Mouse (Mus musculus) kidney, postnatal 25 days (tissue): Measurements from ENCODE around the gene Vps13c.

Source experiments
- DNase-seq, 2 experiments: peaks; one replicate each; pipeline ENCODE4 v3.0.0; 2021; ENCODE audit warnings: mixed read lengths in 2 of 2

Gene Vps13c

DNA sequence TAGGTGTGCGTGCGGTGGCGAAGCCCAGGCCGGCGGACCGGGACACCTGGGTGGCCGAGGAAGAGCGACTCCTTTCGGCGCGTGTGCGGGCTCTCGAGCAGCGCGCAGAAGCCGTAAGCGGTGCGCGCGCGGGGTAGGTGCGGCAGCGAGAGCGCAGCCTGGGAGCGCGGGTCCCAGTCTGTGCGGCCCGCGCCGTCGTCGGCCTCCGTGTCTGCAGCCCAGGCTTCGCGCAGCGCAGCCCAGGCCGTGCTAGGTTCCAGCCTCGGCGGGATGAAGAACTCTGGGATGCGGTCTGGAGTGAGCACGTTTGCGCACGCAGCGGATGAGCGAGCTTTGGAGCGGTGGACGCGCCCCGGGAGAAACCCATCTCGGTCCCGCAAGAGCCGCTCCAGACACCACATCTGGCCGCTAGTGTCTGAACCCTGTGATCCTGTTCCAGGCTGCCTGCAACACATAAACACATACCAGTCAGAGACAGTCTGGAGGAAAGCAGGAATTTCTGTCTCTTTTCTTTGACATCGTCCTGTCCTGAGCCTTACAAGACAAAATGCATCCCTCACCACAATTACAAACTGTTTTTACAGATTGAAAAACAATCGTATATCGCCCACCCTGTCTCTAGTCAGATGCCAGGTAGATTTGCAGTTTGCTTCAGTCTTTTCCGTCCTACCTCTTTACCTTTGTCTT, 8.7 kb upstream of the Vps13c start:
- no peak for DNase-seq

DNA sequence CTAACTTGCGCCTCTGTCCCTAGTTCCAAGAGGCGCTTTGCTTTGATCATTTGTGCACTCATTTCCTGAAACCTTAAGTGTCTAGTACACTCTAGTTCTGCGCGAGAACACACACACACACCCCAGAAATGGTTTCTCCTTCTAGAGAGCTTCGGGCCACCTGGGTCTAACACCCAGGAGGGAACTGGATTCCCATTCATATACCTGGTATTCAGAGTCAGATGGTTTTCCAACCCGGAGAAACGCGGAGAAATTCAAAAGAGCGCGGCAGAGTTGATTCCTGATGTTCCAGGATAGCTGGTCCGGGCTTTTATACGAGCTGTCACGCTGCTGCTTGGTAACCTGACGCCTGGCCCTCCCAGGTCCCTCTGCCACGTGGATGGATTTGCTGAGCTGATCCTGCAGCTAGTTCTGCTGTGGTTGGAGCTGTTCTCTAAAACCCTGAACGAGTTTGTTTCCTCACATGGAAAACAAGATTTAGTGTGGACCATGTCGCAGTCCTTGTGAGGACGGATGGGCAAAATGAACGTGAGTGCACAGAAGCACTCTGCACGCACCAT, 8.1 kb upstream of the Vps13c start, which contains the start of gene C2cd4a:
Gene C2cd4a, minus strand, starts transcription at position 285 of the 560 bp plus-strand sequence.
- peak; percentile 31 to 62 for DNase-seq

DNA sequence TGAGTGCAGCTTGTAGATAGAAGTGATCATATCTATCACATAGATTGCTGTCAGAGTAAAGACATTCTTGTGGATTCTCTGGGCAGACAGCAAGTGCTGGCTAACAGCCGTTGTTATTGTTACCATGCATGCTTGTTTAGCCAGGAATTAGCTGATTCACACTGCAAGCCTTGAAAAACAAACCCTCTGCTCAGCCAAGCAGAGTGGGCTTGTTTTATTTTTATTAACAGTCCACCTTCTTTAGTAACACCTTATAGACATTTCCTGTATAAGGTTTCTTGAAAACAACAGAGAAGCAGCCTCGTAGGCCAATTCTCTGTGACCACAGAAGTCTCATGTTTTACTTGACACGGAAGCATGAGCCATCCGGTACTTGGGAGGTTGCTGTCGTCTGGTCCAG, 5.7 kb upstream of the Vps13c start:
- DNase-seq = no peak

DNA sequence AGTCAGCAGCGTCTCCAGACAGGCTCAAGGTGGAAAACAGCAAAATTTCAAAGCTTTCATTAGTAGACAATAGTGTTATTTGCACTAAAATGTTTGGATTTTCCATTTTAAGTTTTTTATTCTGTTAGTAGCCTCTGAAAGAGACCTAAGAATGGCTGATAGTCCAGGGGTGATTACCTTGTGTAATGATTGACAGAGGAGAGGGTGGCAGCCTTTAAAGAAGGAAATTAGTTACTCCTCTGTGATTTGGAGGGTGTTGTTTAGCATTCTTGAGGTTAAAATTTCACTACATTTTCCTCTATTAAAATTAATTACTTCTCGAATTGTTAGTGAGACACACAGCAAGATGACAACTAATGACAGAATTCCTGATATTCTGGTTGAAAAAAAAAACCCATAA, 2.9 kb upstream of the Vps13c start:
- no peak for DNase-seq

DNA sequence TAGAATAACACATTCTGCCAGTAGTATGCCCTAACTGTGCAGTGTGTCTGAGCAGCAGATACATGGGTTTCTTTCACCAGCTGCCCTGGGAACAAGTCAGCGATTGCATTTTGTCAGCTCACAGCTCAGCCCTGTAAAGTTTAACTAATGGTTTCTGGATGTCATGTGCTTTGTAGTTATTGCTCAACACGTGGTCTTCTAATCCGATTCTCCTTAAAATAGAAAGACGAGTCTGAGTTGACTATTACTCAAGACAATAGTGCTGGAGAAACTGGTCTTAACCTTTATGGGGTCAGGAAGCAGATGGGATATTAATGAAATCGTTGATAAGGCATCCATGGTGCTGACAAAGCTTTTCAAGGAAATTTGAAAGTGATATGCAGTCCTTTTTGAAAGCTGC, 2.6 kb downstream of the Vps13c start:
- DNase-seq = no peak

DNA sequence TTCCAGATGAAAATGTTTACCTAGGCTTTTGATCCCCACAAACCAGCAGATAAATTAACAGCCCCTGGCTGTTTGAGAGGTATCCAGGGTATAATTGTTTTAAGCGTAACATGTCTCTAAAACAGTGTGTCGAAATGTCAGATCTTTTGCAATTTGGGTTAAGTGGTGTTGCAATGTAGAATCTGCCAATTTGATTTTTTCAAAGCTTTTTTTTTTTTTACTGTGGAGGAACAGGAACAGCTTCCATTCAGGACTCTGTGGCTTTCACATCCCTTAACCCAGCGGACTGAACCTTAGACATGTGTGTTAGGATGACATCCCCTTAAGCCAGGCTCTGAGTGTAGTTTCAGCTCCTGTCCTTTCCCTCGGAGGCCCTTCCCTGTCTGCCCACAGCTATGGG, 4.8 kb downstream of the Vps13c start:
- no peak for DNase-seq

DNA sequence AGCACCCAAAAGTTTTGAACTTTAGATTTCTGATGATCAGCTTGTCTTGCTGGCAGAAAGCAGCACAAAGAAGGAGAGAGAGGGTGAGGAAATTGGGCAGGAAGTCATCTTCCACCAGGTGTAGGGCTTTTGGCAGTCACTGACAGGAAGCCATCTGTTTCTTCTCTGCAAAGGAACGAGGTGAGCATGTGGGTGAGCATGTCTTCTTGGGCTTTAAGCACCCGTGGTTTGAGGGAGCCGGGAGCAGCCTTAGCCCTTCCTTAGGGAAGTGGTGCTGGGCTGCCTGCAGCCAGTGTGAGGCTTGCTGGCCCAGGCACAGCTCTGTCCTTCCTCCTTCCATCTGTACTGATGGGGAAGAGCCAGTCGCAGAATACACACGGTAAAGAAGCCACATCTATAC, 5.5 kb downstream of the Vps13c start:
- no peak for DNase-seq

DNA sequence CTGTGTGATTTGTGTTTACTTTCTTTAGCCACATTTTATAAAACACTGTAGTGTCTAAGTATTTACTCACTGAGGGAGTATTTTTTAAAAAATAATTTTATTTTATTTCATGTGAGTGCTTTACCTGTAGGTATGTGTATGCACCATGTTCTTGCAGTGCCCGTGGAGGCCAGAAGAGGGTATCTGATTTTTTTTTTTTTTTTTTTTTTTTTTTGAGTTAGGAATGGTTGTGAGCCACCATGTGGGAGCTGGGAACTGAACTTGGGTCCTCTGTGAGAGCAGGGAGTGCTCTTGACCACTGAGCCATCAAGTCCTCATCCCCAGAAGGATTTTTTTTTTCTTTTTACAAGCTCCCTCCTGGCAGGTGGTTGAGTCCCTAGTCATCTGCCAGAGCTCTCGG, 5.9 kb downstream of the Vps13c start:
- no peak for DNase-seq

DNA sequence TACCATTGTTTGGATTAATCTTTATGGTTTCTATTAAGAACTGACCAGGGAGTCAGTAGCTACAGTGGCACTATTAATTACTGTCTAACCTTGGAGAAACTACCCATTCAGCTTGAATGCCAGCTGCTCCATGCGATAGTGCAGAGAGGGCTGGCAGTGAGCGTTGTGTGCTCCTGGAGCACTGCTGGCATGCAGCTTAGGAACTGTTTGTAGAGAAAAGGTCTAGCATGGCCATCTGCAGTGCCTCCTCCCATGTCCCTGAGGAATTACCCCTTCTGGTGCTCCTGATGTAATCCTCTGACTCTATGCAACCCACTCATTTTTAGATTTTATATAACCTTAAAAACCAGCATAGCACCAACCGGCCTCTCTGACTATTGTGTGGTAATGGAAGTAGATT, 7.4 kb downstream of the Vps13c start:
- no peak for DNase-seq

DNA sequence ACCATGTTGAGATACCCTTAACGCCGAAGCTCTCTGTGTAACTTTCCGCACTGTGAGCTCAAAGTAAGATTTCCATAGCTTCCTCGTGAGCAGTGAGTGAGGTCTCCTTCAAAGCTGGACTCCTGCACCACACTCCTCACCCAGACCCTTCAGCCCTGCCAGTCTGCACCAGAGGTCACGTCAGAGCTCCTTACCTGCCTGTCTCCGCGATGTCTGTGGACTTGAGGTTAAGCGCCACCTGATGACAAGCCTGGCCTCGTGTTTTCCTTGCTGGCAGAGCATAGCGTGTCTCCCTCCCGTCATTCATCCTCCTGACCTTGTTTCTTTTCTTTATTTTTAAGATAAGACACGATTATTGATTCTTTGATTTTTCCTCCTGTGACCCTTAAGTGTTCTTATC, 9.2 kb downstream of the Vps13c start:
- DNase-seq = no peak

DNA sequence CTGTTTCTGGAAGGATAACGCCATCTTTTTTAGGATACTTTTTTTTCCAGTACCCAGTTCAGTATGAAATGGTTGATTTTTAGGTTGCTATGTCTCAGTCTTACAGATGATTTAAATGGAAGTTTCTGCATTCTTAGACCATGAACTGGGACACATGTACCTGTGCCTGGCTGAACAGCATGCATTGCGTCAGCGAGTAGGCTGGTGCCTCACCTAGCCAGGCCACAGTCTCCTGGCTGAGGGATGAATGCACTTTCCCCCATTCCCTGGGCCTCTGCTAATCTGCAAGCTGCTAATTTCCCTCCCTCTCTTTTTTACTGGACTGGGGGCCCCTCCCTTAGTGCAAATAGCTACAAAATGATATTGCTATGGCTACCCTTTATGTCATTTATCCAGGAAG, 9.7 kb downstream of the Vps13c start:
- DNase-seq = no peak

DNA sequence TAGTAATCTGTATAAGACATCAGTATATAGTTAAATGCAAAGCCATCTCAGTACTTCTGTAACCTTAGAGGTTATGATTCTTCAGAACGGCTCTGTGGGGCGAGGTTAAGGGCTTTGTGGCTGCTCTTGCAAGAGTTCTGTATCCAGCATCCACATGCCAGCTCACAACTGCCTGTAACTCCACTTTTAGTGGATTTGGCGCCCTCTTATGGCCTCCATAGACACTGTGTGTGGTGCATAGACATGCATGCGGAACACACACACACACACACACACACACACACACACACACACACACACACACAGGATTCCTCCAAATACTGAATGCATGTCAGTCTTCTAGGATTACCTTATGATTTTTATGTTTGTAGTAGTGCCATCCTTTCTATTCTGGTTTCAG, 11.0 kb downstream of the Vps13c start:
- DNase-seq = peak in 1 of 2 experiments; percentile 46

DNA sequence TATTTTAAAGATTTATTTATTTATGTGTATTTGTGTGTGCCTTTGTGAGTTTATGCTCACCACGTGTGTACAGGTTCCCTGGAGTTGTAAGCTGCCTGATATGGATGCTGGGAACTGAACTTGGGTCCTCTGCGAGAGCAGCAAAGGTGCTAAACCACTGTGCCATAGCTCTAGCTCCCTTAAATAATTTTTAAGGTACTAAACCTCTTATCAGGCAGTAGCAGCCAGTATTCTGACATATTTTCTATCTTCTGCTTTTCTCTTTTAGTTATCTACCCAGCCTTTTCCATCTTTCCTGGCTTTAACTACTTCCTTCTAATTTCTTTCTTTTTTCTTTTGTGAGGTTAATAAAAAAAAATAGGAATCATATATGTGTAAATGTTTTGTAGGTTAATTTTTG, 20.1 kb downstream of the Vps13c start:
- DNase-seq = no peak

DNA sequence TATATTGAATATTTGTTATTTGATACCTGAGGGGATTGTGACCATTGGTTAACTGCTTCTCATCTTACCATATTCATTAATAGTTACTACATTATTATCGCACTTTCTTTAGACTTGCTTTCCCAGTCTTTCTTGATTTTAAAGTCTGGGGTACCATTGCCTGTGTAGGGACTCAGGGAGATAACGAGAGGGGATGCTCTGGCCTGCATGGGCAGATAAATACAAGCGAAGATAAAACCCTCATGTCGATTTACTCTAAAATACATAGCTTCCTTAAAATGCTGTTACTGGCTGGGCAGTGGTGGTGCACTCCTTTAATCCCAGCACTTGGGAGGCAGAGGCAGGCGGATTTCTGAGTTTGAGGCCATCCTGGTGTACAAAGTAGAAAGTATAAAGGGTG, 23.1 kb downstream of the Vps13c start:
- DNase-seq = no peak

DNA sequence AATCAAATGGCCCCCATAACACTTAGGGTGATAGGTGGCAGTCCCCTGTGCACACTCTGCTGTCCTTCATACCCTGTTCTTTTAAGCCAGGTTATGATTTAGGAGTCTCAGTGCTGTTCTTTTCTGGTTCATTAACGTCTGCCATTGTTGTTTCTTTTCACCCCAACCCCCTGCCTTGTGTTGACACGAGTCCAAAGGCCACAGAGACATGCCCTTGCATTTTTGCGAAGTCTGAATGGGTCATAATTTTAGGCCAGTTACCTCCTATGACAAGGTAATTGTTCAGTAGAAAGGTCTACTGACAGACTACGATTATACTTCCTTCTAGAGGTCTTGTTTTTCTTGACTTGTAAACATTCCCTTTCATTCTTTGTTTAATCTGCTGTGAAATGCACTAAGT, 23.8 kb downstream of the Vps13c start:
- no peak for DNase-seq

DNA sequence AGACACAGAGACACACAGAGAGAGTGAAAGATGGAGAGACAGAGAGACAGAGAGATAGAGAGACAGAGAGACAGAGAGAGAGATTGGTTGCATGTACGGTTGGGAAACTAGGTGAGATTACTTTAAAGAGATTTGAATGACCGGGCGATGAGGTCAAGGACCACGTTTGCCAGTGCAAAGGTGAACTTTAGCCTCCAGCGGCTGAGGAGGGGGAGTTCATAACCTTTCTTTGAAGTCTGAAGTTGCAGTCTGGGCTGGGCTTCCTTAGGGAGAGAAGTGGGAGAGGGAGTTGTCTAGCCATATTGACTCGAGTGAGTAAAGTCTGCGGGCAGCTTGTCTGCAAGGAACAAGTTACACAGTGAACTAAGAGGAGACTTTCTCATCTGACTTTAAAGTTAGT, 25.2 kb downstream of the Vps13c start:
- DNase-seq = peak; percentile 8 to 39

DNA sequence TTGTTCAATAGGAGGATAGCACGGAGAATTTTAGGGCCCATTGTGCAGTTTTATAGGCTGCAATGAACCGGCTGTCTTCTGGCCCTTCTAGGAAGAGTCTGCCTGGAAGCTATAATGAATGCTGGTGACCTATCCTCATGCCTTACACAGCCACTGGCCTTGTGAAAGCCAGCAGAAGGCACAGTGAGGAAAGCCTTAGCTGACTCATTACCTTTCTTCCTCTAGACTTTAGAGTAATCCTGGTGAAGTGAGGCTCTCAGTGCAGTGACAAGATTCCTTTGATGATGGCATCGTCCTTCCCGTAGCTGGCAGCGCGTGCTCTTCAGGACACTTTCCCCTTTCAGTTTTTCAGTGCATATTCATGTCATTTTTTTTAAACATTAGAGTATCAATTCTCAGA, 27.2 kb downstream of the Vps13c start:
- DNase-seq = no peak

DNA sequence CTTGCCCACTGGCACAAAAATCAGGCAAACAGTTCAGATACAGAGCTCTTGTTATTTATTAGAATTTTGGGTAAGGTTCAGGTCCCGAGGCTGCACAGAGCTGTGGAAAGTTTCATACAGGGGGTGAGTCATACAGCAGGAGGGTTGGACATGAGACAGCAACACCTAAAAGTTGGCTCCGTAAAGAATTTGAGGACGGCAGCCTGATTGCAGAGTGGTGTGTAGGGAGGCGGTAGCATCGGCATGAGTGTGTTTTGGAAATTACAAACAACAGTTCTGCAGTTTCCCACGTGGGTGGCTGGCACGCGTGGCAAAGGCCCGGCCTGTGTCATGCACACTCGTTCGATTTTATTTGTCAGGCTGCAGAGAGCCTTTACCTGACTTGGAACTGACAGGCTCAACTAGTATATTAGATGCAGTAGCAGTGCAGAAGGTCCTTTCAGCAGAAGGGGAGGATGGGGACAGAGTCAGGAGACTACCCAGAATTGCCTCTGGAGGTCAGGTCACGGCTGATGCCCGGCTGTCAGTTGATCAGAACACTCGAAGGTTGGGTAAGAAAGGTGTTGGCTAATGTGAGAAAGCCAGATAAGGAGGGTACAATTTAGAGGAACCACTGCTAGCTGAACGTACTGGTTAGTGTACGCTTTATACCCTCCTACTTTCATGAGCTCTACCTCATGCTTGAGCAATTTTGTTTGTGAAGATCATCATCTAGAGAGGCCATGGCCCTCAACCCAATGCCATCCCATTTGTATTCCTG, 29.7 kb downstream of the Vps13c start:
- no peak for DNase-seq

DNA sequence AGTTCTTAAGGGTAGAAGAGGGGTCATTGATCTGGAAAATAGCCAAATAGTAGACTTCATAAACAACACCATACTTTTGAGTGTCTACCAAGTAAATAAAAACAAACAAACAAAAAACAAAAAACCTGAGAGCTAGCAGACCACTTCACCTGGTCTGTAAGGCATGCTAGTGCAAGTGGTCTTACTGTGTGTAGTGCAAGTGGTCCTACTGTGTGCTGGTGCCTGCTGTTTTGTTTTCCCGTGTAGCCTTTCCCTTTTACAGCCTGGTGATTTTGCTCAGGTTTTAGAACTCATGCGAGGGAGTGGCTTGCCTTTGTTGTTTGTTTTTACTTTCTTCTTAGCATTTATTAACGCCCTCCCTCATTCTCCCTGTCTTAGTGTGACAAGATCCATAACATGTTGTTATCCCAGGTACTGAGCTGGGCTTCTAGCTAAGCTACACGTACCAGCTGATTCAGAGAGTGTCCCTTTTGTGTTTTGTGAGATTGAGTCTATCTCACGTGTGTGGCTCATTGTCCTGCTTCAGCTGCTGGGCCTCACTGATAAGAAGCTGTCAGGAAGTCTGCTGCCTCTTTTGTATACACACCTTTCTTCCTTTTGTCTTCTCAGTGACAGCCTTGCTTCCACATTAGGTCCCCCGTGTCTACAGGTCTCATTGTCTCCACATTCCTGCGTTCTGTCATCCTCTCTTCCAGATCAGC, 34.5 kb downstream of the Vps13c start:
- DNase-seq = no peak

DNA sequence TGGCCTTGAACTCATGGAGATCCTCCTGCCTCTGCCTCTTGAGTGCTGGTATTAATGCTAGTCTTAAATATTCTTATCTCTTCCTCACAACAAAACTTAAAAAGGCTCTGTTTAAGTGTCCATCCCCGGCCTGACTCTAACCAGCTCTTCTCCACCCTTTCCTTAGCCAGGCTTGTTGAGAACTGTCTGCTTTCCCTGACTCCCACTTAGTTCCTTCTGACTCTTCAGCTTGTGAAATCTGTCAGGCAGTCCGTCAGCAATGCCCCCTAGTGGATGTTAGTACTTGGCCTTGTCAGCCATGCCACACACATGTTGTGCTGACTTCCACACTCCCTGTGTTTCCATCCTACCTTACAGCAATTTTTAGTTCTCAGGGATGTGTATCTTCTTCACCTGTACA, 35.1 kb downstream of the Vps13c start:
- peak; percentile 48 to 65 for DNase-seq

DNA sequence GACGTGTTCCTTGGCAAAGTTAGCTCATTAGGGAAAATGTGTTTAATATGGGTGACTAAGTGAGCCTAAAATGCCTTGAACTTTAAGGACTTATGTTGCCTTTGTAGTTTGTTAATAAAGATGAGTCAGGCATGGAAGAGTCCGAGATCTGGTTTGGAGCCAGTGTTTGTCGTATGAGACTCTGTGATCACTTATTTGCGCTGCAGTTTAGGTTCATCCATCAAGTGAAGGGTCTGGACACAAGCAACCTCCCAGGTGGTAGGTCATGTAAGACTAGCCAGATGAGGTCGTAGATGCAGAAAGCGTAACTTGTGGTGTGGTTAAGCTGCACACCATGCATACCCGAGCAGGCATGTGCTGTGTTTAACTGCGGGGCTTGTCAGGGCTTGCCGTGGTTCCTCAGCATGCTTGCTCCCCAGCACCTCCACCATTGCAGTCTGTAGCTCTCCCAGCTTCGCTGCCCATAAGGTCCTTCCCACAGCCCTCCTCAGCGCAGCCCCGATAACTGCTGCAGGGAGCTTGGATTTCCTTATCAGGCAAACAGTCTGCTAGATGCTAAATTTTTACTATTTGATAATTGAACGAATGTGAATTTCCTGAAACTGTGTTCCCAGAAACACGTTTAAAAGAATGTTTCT, 37.0 kb downstream of the Vps13c start:
- no peak for DNase-seq

DNA sequence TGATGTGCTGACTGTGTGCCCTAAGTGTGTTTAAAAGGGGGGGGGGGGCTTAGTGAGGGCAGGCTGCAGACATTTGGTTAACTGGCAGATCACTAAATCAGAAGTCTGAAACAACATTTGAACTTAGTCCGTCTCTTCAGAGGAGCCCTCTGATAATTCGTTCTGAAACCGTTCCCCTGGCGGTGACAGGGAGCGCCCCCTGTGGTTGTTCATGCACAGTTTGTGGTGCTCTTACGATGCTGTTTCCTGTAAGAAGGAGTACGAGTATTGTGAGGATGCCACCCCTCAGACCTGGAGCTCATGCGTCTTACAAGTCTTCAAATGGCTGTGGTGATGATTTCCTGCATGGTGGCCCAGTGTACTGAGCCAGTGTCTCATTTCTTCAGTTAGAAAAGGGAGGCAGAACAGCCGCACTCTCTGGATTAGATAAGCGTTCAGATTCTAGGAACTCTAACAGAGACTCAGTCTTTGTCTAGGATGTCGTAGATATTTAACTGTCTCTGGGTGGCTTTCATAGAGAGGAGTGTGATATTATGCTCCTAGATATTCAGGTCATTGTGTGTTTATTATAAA, 38.1 kb downstream of the Vps13c start:
- DNase-seq = no peak
